Mouse (Mus musculus) right cerebral cortex, adult 18-20 months (tissue): ENCODE results near the gene Tube1.

ENCODE experiments used
- DNase-seq: peaks from one replicate; pipeline ENCODE4 v3.0.0; 2022; ENCODE audit warnings: mixed read lengths

Tube1 gene

GRCm38 (mm10) chr10:39133462-39134310 lies at the start of gene Tube1, which contains the start of gene Fam229b:
Gene Tube1 (plus strand): TSS chr10:39133976.
Gene Fam229b (minus strand): TSS chr10:39133914.
- peak; percentile 94 for DNase-seq

GRCm38 (mm10) chr10:39096981-39097380 lies 36.8 kb upstream of the Tube1 start:
- peak; percentile 12 for DNase-seq

- no peak for DNase-seq
Observed at GRCm38 (mm10) chr10:39098746-39099145, 35.0 kb upstream of the Tube1 start.

GRCm38 (mm10) chr10:39104803-39105449 lies 28.9 kb upstream of the Tube1 start:
- no peak for DNase-seq

- DNase-seq: no peak
Observed at GRCm38 (mm10) chr10:39106413-39106812, 27.4 kb upstream of the Tube1 start.

- DNase-seq: no peak
Observed at GRCm38 (mm10) chr10:39106935-39107334, 26.8 kb upstream of the Tube1 start.

- DNase-seq: no peak
Observed at GRCm38 (mm10) chr10:39108837-39109488, 24.8 kb upstream of the Tube1 start.

GRCm38 (mm10) chr10:39109489-39109874 lies 24.3 kb upstream of the Tube1 start:
- DNase-seq: no peak

- DNase-seq: no peak
Observed at GRCm38 (mm10) chr10:39121412-39121811, 12.4 kb upstream of the Tube1 start.

GRCm38 (mm10) chr10:39137766-39138165 lies 4.0 kb downstream of the Tube1 start:
- DNase-seq: no peak

- DNase-seq: no peak
Observed at GRCm38 (mm10) chr10:39138761-39139160, 5.0 kb downstream of the Tube1 start.

GRCm38 (mm10) chr10:39140843-39141242 lies 7.1 kb downstream of the Tube1 start:
- DNase-seq: no peak

GRCm38 (mm10) chr10:39141401-39141800 lies 7.6 kb downstream of the Tube1 start:
- DNase-seq: no peak

- DNase-seq: no peak
Observed at GRCm38 (mm10) chr10:39142216-39142615, 8.4 kb downstream of the Tube1 start.

- no peak for DNase-seq
Observed at GRCm38 (mm10) chr10:39156719-39157118, 22.9 kb downstream of the Tube1 start.

- no peak for DNase-seq
Observed at GRCm38 (mm10) chr10:39157321-39157720, 23.5 kb downstream of the Tube1 start.

- DNase-seq: no peak
Observed at GRCm38 (mm10) chr10:39158306-39158705, 24.5 kb downstream of the Tube1 start.

- DNase-seq: no peak
Observed at GRCm38 (mm10) chr10:39161406-39161805, 27.6 kb downstream of the Tube1 start.

- DNase-seq: no peak
Observed at GRCm38 (mm10) chr10:39162666-39163484, 29.1 kb downstream of the Tube1 start.

- no peak for DNase-seq
Observed at GRCm38 (mm10) chr10:39163694-39164093, 29.9 kb downstream of the Tube1 start, which contains the start of gene Ccn6. Gene Ccn6 (minus strand): TSS chr10:39163794.

GRCm38 (mm10) chr10:39165632-39166115 lies 31.9 kb downstream of the Tube1 start:
- peak; percentile 71 for DNase-seq

- no peak for DNase-seq
Observed at GRCm38 (mm10) chr10:39167611-39168010, 33.8 kb downstream of the Tube1 start.
